Mouse (Mus musculus) MEL (cell line): ENCODE data around the gene Cat. TPM values are rescaled to one million over a fixed set of nuclear protein-coding genes. Genes with fewer than 3 reads are reported as not detected.

ENCODE experiments used
- DNase-seq: peaks from one replicate; pipeline ENCODE4 v3.0.0; 2011; ENCODE audit warnings: low read depth, low spot score
- H3K27ac ChIP-seq: 2 replicates; pipeline ENCODE4 v1.5.1; 2012; ENCODE audit warnings: low read depth, mild to moderate bottlenecking, control low read depth, low read length, moderate library complexity; ENCODE audit not compliant: control insufficient read depth
- H3K27me3 ChIP-seq, 2 experiments: fragments of 150-350 bp in 1 of 2; sonication (generic) in 1 of 2; 2 replicates each; pipeline ENCODE4 v1.6.1; 2012; ENCODE audit warnings: low read length in 2 of 2, mild to moderate bottlenecking in 2 of 2, improper control_type of control experiment in 1 of 2, moderate library complexity in 1 of 2; ENCODE audit not compliant: insufficient read depth in 2 of 2, control insufficient read depth in 1 of 2
- H3K36me3 ChIP-seq, 2 experiments: 2 replicates each; pipeline ENCODE4 v1.6.1; 2012 to 2014; ENCODE audit warnings: low read length in 2 of 2, improper control_type of control experiment in 1 of 2, inconsistent platforms in 1 of 2, mild to moderate bottlenecking in 1 of 2; ENCODE audit not compliant: insufficient read depth in 2 of 2, control insufficient read depth in 1 of 2
- H3K4me1 ChIP-seq, 2 experiments: fragments of 150-350 bp in 1 of 2; sonication (generic) in 1 of 2; 2 replicates each; pipeline ENCODE4 v1.6.1; 2012; ENCODE audit warnings: low read length in 2 of 2, improper control_type of control experiment in 1 of 2, mild to moderate bottlenecking in 1 of 2; ENCODE audit not compliant: insufficient read depth in 2 of 2, control insufficient read depth in 1 of 2
- H3K4me3 ChIP-seq, 2 experiments: fragments of 150-350 bp in 1 of 2; sonication (generic) in 1 of 2; 2 replicates each; pipeline ENCODE4 v1.5.1; 2012; ENCODE audit warnings: low read depth in 2 of 2, low read length in 2 of 2, mild to moderate bottlenecking in 2 of 2, moderate library complexity in 2 of 2, control low read depth in 1 of 2, improper control_type of control experiment in 1 of 2; ENCODE audit not compliant: control insufficient read depth in 1 of 2, insufficient read depth in 1 of 2
- H3K79me2 ChIP-seq: 2 replicates; pipeline ENCODE4 v1.6.1; 2012; ENCODE audit warnings: mild to moderate bottlenecking, low read length, moderate library complexity; ENCODE audit not compliant: control insufficient read depth, poor library complexity, insufficient read depth
- H3K9ac ChIP-seq: 2 replicates; pipeline ENCODE4 v1.6.1; 2012; ENCODE audit warnings: low read depth, mild to moderate bottlenecking, control low read depth, low read length, moderate library complexity; ENCODE audit not compliant: control insufficient read depth, poor library complexity, severe bottlenecking
- H3K9me3 ChIP-seq: fragments of 150-350 bp; sonication (generic); replicated peaks from 2 replicates; pipeline ENCODE4 v1.6.1; 2012; ENCODE audit warnings: mild to moderate bottlenecking, low read length, improper control_type of control experiment, moderate library complexity; ENCODE audit not compliant: insufficient read depth
- CHD1 ChIP-seq: IDR thresholded peaks from 2 replicates; pipeline ENCODE4 v1.6.1; 2012; ENCODE audit warnings: low read depth, mild to moderate bottlenecking, inconsistent platforms, low read length, improper control_type of control experiment
- EP300 ChIP-seq, 2 experiments: IDR thresholded peaks; 2 replicates each; pipeline ENCODE4 v1.6.1; 2011; ENCODE audit warnings: improper control_type of control experiment in 2 of 2, low read length in 2 of 2, low read depth in 1 of 2, mild to moderate bottlenecking in 1 of 2
- GABPA ChIP-seq: IDR thresholded peaks from 2 replicates; pipeline ENCODE4 v1.6.1; 2012; ENCODE audit warnings: low read depth, mild to moderate bottlenecking, inconsistent platforms, low read length, improper control_type of control experiment, moderate library complexity
- GATA1 ChIP-seq: IDR thresholded peaks from 2 replicates; pipeline ENCODE4 v1.6.1; 2011; ENCODE audit warnings: low read depth, low read length, improper control_type of control experiment
- JUND ChIP-seq: IDR thresholded peaks from 2 replicates; pipeline ENCODE4 v1.6.1; 2011; ENCODE audit warnings: low read depth, mild to moderate bottlenecking, improper control_type of control experiment, low read length
- MAFK ChIP-seq: IDR thresholded peaks from 2 replicates; pipeline ENCODE4 v1.6.1; 2011; ENCODE audit warnings: low read depth, mild to moderate bottlenecking, low read length, improper control_type of control experiment, borderline replicate concordance
- MAX ChIP-seq: IDR thresholded peaks from 2 replicates; pipeline ENCODE4 v1.6.1; 2011; ENCODE audit warnings: low read length, improper control_type of control experiment
- POLR2A ChIP-seq, 2 experiments: IDR thresholded peaks; 2 replicates each; pipeline ENCODE4 v1.6.1; 2011 to 2012; ENCODE audit warnings: low read length in 2 of 2, mild to moderate bottlenecking in 2 of 2, control low read depth in 1 of 2, improper control_type of control experiment in 1 of 2, low read depth in 1 of 2, moderate library complexity in 1 of 2; ENCODE audit not compliant: control insufficient read depth in 1 of 2, insufficient read depth in 1 of 2, poor library complexity in 1 of 2
- TAL1 ChIP-seq: IDR thresholded peaks from 2 replicates; pipeline ENCODE4 v1.6.1; 2012; ENCODE audit warnings: mild to moderate bottlenecking, inconsistent platforms, low read length, moderate library complexity, mixed read lengths
- TBP ChIP-seq: IDR thresholded peaks from 2 replicates; pipeline ENCODE4 v1.8.0; 2011; ENCODE audit warnings: low read depth, low read length, improper control_type of control experiment
- USF1 ChIP-seq: IDR thresholded peaks from 2 replicates; pipeline ENCODE4 v1.6.1; 2014; ENCODE audit warnings: low read depth, mild to moderate bottlenecking, inconsistent platforms, low read length, improper control_type of control experiment, moderate library complexity
- ZC3H11A ChIP-seq: IDR thresholded peaks from 2 replicates; pipeline ENCODE4 v1.6.1; 2012; ENCODE audit warnings: low read depth, mild to moderate bottlenecking, inconsistent platforms, low read length, improper control_type of control experiment
- polyA plus RNA-seq, 2 experiments: library from polyadenylated mRNA; stranded (reverse) in 1 of 2; unstranded in 1 of 2; fragments of >175 nt in 1 of 2; fragments of >200 nt in 1 of 2; gene quantifications; 2 replicates each; pipeline versions ENCODE4 v1.2.1 to v1.2.4; 2012; ENCODE audit warnings: low replicate concordance in 2 of 2, low read depth in 1 of 2; ENCODE audit not compliant: insufficient read length in 2 of 2, insufficient read depth in 1 of 2, missing spikeins in 1 of 2
- total RNA-seq: library from RNA; depleted of rRNA; stranded (reverse); fragments of 300-350 nt; gene quantifications from 2 replicates; pipeline ENCODE4 v1.2.3, GENCODE M21; 2012

Cat gene
- total and polyA plus RNA-seq, 3 experiments, result 36.4 to 82.0 (median 74.3) TPM

- Histone ChIP-seq H3K36me3 (no peaks in the 10 kb centered on the region), H3K9me3 (no peaks in the 10 kb centered on the region), H3K27ac (no peak overlapping the region), H3K4me1 (no peaks in the 10 kb centered on the region), H3K9ac (no peak overlapping the region), H3K79me2 (no peaks in the 10 kb centered on the region)
- DNase-seq, result no peak
- peak; percentile 54; the same call in 1 of the 2 replicates for TF ChIP-seq MAFK
- TF ChIP-seq GATA1, result no peak
- TF ChIP-seq, all 39 proteins: peak for 1
- H3K4me3 ChIP-seq, result no peak overlapping the region
- peaks cover 3% of the 10 kb centered on the region in 2 experiments for H3K27me3 ChIP-seq
Observed at GRCm38 (mm10) chr2:103525596-103525995, 40.6 kb upstream of the Cat start.

- H3K27me3 ChIP-seq, result peaks cover 3 to 4% of the 10 kb centered on the region in 2 experiments
- H3K9me3 ChIP-seq, result no peaks in the 10 kb centered on the region
- TF ChIP-seq MAX, result no peak
- TF ChIP-seq EP300 (IDR thresholded peaks at IDR 0.05; ENCODE audit: low read depth in 1 of 2, low read length in 2 of 2), result no peak
- no peak for TF ChIP-seq GABPA
- TF ChIP-seq POLR2A (IDR thresholded peaks at IDR 0.05; ENCODE audit: control insufficient read depth in 1 of 2, insufficient read depth in 1 of 2, low read depth in 1 of 2, low read length in 2 of 2, poor library complexity in 1 of 2), result no peak
- no peak for TF ChIP-seq JUND
- no peaks in the 10 kb centered on the region for H3K79me2 ChIP-seq
- DNase-seq, result no peak
- H3K36me3 ChIP-seq, result no peaks in the 10 kb centered on the region
- H3K4me3 ChIP-seq, result no peak overlapping the region
- H3K27ac ChIP-seq, result no peak overlapping the region
- no peak overlapping the region for H3K9ac ChIP-seq
- no peaks in the 10 kb centered on the region for H3K4me1 ChIP-seq
Observed at GRCm38 (mm10) chr2:103516472-103516871, 31.5 kb upstream of the Cat start.

GRCm38 (mm10) chr2:103515513-103516180 lies 30.7 kb upstream of the Cat start:
- Histone ChIP-seq H3K4me1 (no peaks in the 10 kb centered on the region), H3K36me3 (no peaks in the 10 kb centered on the region), H3K79me2 (no peaks in the 10 kb centered on the region), H3K4me3 (no peak overlapping the region), H3K27ac (no peak overlapping the region), H3K9me3 (no peaks in the 10 kb centered on the region), H3K9ac (no peak overlapping the region), H3K27me3 (peaks cover 3 to 5% of the 10 kb centered on the region in 2 experiments)
- no peak for DNase-seq
- TF ChIP-seq MAX, result no peak
- no peak for TF ChIP-seq TAL1
- TF ChIP-seq USF1, result no peak
- TF ChIP-seq ZC3H11A, result no peak
- no peak for TF ChIP-seq TBP
- TF ChIP-seq CHD1, result no peak
